Mouse (Mus musculus): ENCODE data around the gene Cwc22.

The Cwc22 gene

GRCm38 (mm10) chr2:77962450-77963193, 16.4 kb upstream of the Cwc22 start:
- no peak for DNase-seq

GRCm38 (mm10) chr2:77961256-77961655, 15.1 kb upstream of the Cwc22 start:
- DNase-seq: no peak

GRCm38 (mm10) chr2:77960711-77961110, 14.5 kb upstream of the Cwc22 start:
- no peak for DNase-seq

- no peak for DNase-seq
These were observed 13.2 kb upstream of the Cwc22 start for GRCm38 (mm10) chr2:77959341-77959740.

- DNase-seq: no peak
These were observed 5.3 kb upstream of the Cwc22 start for GRCm38 (mm10) chr2:77951415-77951913.

- no peak for DNase-seq
These were observed 3.9 kb upstream of the Cwc22 start for GRCm38 (mm10) chr2:77950111-77950510.

- no peak for DNase-seq
These were observed 3.3 kb upstream of the Cwc22 start for GRCm38 (mm10) chr2:77949521-77949920.

- no peak for DNase-seq
These were observed 2.7 kb upstream of the Cwc22 start for GRCm38 (mm10) chr2:77948921-77949320.

GRCm38 (mm10) chr2:77948126-77948525, 2.0 kb upstream of the Cwc22 start:
- DNase-seq: no peak

- DNase-seq: no peak
These were observed 1.1 kb upstream of the Cwc22 start for GRCm38 (mm10) chr2:77947161-77947870.

GRCm38 (mm10) chr2:77944860-77945595, 1.1 kb downstream of the Cwc22 start:
- DNase-seq: no peak

- DNase-seq: no peak
These were observed 1.9 kb downstream of the Cwc22 start for GRCm38 (mm10) chr2:77944281-77944680.

- DNase-seq: no peak
These were observed 4.2 kb downstream of the Cwc22 start for GRCm38 (mm10) chr2:77941944-77942343.

- DNase-seq: no peak
These were observed 7.9 kb downstream of the Cwc22 start for GRCm38 (mm10) chr2:77938317-77938716.

- no peak for DNase-seq
These were observed 8.4 kb downstream of the Cwc22 start for GRCm38 (mm10) chr2:77937818-77938217.

- DNase-seq: no peak
These were observed 12.0 kb downstream of the Cwc22 start for GRCm38 (mm10) chr2:77934138-77934537.

- DNase-seq: no peak
These were observed 12.5 kb downstream of the Cwc22 start for GRCm38 (mm10) chr2:77933630-77934029.

- no peak for DNase-seq
These were observed 14.2 kb downstream of the Cwc22 start for GRCm38 (mm10) chr2:77931958-77932357.

- no peak for DNase-seq
These were observed 17.8 kb downstream of the Cwc22 start for GRCm38 (mm10) chr2:77928352-77928751.

GRCm38 (mm10) chr2:77926468-77926867, 19.7 kb downstream of the Cwc22 start:
- DNase-seq: no peak

GRCm38 (mm10) chr2:77925997-77926396, 20.2 kb downstream of the Cwc22 start:
- no peak for DNase-seq

- DNase-seq: no peak
These were observed 20.8 kb downstream of the Cwc22 start for GRCm38 (mm10) chr2:77925187-77925924.

- no peak for DNase-seq
These were observed 22.2 kb downstream of the Cwc22 start for GRCm38 (mm10) chr2:77924003-77924402.
